ENCODE assay signal across 25 mouse cellular contexts in genomic region chr9:71227226-71227970, GRCm38 (mm10). TPM values are rescaled to one million over a fixed set of nuclear protein-coding genes. Genes with fewer than 3 reads are reported as not detected.
A peak's percentile ranks its signal among the peaks of the same experiment; 100 is the strongest.
DNase-seq lines count a peak whose midpoint lies in the region; ATAC-seq lines count a peak whose summit lies in the region.
"Had no signal": no experiment of that assay in that cellular context is flagged by ENCODE, and none has a peak within 500 bp of the region (broad histone marks: within the 10 kb centered on the region; RNA-seq: fewer than 3 reads in every experiment).

No protein-coding gene starts in this region.

- ATAC-seq in forebrain, embryonic 12.5 days (ENCODE audit: low FRiP score) = no peak
- ATAC-seq: CD4-positive, CD25-positive, alpha-beta regulatory T cell, adult 4 months; forebrain, embryonic 14.5 days; forebrain, embryonic 16.5 days; Patski had no signal

- H3K36me3 ChIP-seq in forebrain, embryonic 12.5 days (replicated peaks) = no peaks in the 10 kb centered on the region
- H3K36me3 ChIP-seq: embryonic facial prominence, embryonic 10.5 days; embryonic facial prominence, embryonic 12.5 days; G1E had no signal

- no peaks in the 10 kb centered on the region for H3K4me1 ChIP-seq in forebrain, embryonic 12.5 days
- H3K4me1 ChIP-seq: embryonic facial prominence, embryonic 10.5 days; embryonic facial prominence, embryonic 12.5 days had no signal

- no peak overlapping the region for H3K4me2 ChIP-seq in forebrain, embryonic 12.5 days
- H3K4me2 ChIP-seq: embryonic facial prominence, embryonic 12.5 days had no signal

- peak; percentile 64 for DNase-seq in heart, adult 11 months
- no peak for DNase-seq in heart, postnatal 36 days
- DNase-seq in ES-CJ7 (ENCODE audit: low read depth, low spot score) = peak; percentile 74
- peak; percentile 90 for DNase-seq in R1 (ENCODE audit: low read depth, low spot score)
- DNase-seq in ZHBTc4 (ENCODE audit: low read depth, low spot score) = peak; percentile 86
- no peak for DNase-seq in thymus, postnatal 10 days (ENCODE audit: low spot score in 2 of 2)
- no peak for DNase-seq in left cerebral cortex, postnatal 25 days (ENCODE audit: low spot score in 2 of 2)
- DNase-seq: adrenal gland, adult 2 months; adrenal gland, postnatal 10 days; adrenal gland, postnatal 25 days; B cell, adult 2 months; cerebellum, adult 11-12 months; cerebellum, adult 2 months; cerebellum, adult 9-10 months; cerebellum, postnatal 10 days; cerebellum, postnatal 25 days had no signal

- H3K9me3 ChIP-seq in forebrain, embryonic 12.5 days = no peaks in the 10 kb centered on the region
- H3K9me3 ChIP-seq: embryonic facial prominence, embryonic 10.5 days; embryonic facial prominence, embryonic 12.5 days; G1E had no signal

- no peak overlapping the region for H3K4me3 ChIP-seq in forebrain, embryonic 12.5 days (replicated peaks)
- H3K4me3 ChIP-seq: embryonic facial prominence, embryonic 10.5 days; embryonic facial prominence, embryonic 12.5 days had no signal

- H3K27ac ChIP-seq in forebrain, embryonic 12.5 days = no peak overlapping the region
- H3K27ac ChIP-seq: embryonic facial prominence, embryonic 10.5 days; embryonic facial prominence, embryonic 12.5 days had no signal

- H3K9ac ChIP-seq in forebrain, embryonic 12.5 days = no peak overlapping the region
- H3K9ac ChIP-seq: embryonic facial prominence, embryonic 12.5 days had no signal

- intact Hi-C loops in heart, postnatal 36 days (cut with DNase I) = loop anchor here (5.0 kb wide), 1 partner anchor 395 kb away; no protein-coding TSS in a partner anchor
- intact Hi-C loops in left cerebral cortex, postnatal 25 days (cut with DNase I) = no loop called here

- peaks cover 57% of the 10 kb centered on the region for H3K27me3 ChIP-seq in forebrain, embryonic 12.5 days
- H3K27me3 ChIP-seq: CH12.LX; embryonic facial prominence, embryonic 12.5 days; Patski had no signal

- 29% methylated on average over 10 of the region's 10 CpGs for WGBS in forebrain, embryonic 12.5 days

RNA-seq across cellular contexts. Expression of gene Aldh1a2, which starts 11.8 kb away (rescaled TPM):
- 1 to 10 TPM; 8.5 to 8.8 TPM for total RNA-seq in heart, postnatal 36 days (2021)
- polyA plus RNA-seq in forebrain, embryonic 12.5 days (2016; fragmentation: Nextera tagmentation; extraction: Ambion mirVana) = 5.7 TPM in 2 replicates
- 10 to 100 TPM in 1 of 2 experiments, 1 to 10 TPM in 1; 8.1 to 10.0 TPM for total RNA-seq in left cerebral cortex, postnatal 25 days (2021)
- total RNA-seq: G1E had no signal
- polyA plus RNA-seq: CD4-positive, CD25-positive, alpha-beta regulatory T cell, adult 4 months; G1E had no signal

RNA-seq across cellular contexts. Expression of gene Aqp9, which starts 58.9 kb away (rescaled TPM):
- total RNA-seq in heart, postnatal 36 days (2021) = under 1 TPM; 0.16 to 0.22 TPM
- 0.08 and 0.93 TPM in 2 replicates for polyA plus RNA-seq in forebrain, embryonic 12.5 days (2016; fragmentation: Nextera tagmentation; extraction: Ambion mirVana)
- 1 to 10 TPM; 1.8 to 2.5 TPM for total RNA-seq in left cerebral cortex, postnatal 25 days (2021)
- polyA plus RNA-seq: embryonic facial prominence, embryonic 10.5 days; embryonic facial prominence, embryonic 12.5 days had no signal

Comparison
In these comparisons a context has a peak if more than half of its experiments do, and no peak if none do; other contexts are left out.
1. DNase-seq: peak in heart, adult 11 months (single experiment), ES-CJ7 (single experiment), R1 (single experiment) and ZHBTc4 (single experiment); none in heart, postnatal 36 days (0 of 2), thymus, postnatal 10 days (0 of 2) and left cerebral cortex, postnatal 25 days (0 of 2).